Mouse (Mus musculus) liver, embryonic 14.5 days (tissue): ENCODE data around the gene Rfx1.

Experiments used
- CTCF ChIP-seq: IDR thresholded peaks from 2 replicates; pipeline ENCODE4 v1.5.1; 2016; ENCODE audit warnings: antibody characterized with exemption, low read depth, control low read depth
- EP300 ChIP-seq: IDR thresholded peaks from 2 replicates; pipeline ENCODE4 v1.6.1; 2016; ENCODE audit warnings: antibody characterized with exemption, low read depth

- TF ChIP-seq CTCF (no peak), EP300 (no peak)
Measured at GRCm38 (mm10) chr8:84132225-84132624, 65.6 kb downstream of the Rfx1 start.
